Mouse (Mus musculus) CH12.LX (cell line): ENCODE results near the gene Gm44503.

Experiments
- BHLHE40 ChIP-seq: IDR thresholded peaks from 2 replicates; pipeline ENCODE4 v1.6.1; 2011; ENCODE audit warnings: mild to moderate bottlenecking, low read depth, low read length, improper control_type of control experiment
- CHD2 ChIP-seq: IDR thresholded peaks from 2 replicates; pipeline ENCODE4 v1.6.1; 2011; ENCODE audit warnings: low read length, improper control_type of control experiment
- CTCF ChIP-seq, 2 experiments: IDR thresholded peaks in 1 of 2; conservative IDR thresholded peaks in 1 of 2; 2 replicates each; pipeline ENCODE4 v1.5.1; 2011 to 2012; ENCODE audit warnings: low read depth in 2 of 2, low read length in 2 of 2, improper control_type of control experiment in 1 of 2, inconsistent platforms in 1 of 2, mild to moderate bottlenecking in 1 of 2, moderate library complexity in 1 of 2
- E2F4 ChIP-seq: IDR thresholded peaks from 2 replicates; pipeline ENCODE4 v1.6.1; 2011; ENCODE audit warnings: low read depth, low read length, improper control_type of control experiment; ENCODE audit not compliant: insufficient replicate concordance
- ELF1 ChIP-seq: IDR thresholded peaks from 2 replicates; pipeline ENCODE4 v1.6.1; 2014; ENCODE audit warnings: low read depth, mild to moderate bottlenecking, inconsistent platforms, low read length, improper control_type of control experiment
- KAT2A ChIP-seq: IDR thresholded peaks from 2 replicates; pipeline ENCODE4 v1.6.1; 2012; ENCODE audit warnings: low read length, improper control_type of control experiment, inconsistent platforms; ENCODE audit not compliant: insufficient replicate concordance
- MAX ChIP-seq: IDR thresholded peaks from 2 replicates; pipeline ENCODE4 v1.6.1; 2011; ENCODE audit warnings: low read length, improper control_type of control experiment
- POLR2A ChIP-seq: IDR thresholded peaks from 2 replicates; pipeline ENCODE4 v1.6.1; 2011; ENCODE audit warnings: low read depth, mild to moderate bottlenecking, improper control_type of control experiment, low read length
- TBP ChIP-seq: conservative IDR thresholded peaks from 2 replicates; pipeline ENCODE4 v1.6.1; 2011; ENCODE audit warnings: low read depth, low read length, improper control_type of control experiment
- USF1 ChIP-seq: IDR thresholded peaks from 2 replicates; pipeline ENCODE4 v1.6.1; 2014; ENCODE audit warnings: low read depth, mild to moderate bottlenecking, inconsistent platforms, low read length, improper control_type of control experiment
- ZKSCAN1 ChIP-seq: IDR thresholded peaks from 2 replicates; pipeline ENCODE4 v1.6.1; 2012; ENCODE audit warnings: low read depth, inconsistent platforms, low read length, improper control_type of control experiment, borderline replicate concordance

DNA sequence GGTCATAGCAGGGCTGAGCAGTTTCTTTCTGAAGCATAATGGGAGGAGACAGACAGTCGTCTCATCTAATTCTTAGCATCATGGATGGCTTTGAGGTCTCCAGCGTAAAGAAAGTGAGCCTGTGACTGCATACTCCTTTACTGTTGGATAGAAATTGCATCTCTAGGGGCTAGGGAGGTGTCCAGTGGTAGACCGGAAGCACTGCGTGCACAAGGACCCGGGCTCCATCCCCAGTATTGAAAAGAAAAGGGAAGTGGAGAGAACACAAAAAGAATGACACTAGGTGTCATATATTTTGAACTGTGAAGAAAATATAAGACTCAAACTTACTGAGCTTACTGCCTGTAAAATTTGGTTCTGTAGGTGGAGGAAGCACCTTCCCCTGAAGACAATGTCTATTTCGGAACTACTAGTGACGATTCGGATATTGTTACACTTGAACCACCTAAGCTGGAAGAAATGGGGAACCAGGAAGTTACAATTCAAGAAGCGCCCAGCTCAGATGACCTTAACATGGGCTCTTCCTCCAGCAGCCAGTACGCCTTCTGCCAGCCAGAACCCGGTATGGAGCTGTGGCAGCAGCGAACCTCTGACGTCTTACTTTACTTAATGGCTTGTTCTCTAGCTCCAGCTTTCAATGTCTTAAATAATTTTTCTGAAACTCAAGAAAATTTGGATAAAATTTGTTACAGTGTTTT is 42.8 kb downstream of the Gm44503 start:
- TF ChIP-seq MAX (no peak), E2F4 (no peak), CTCF (conservative IDR thresholded peaks at IDR 0.05 in 1 of 2, IDR thresholded peaks at IDR 0.05 in 1 of 2; ENCODE audit: low read depth in 2 of 2, low read length in 2 of 2) (no peak), CHD2 (no peak), POLR2A (no peak), ELF1 (no peak), ZKSCAN1 (no peak), USF1 (no peak), KAT2A (no peak), TBP (no peak), BHLHE40 (no peak)
